Mouse (Mus musculus): ENCODE measurements around the gene Smim14. TPM values are rescaled to one million over a fixed set of nuclear protein-coding genes. Genes with fewer than 3 reads are reported as not detected.

The Smim14 gene
- polyA plus RNA-seq, 1 experiment from 2014 or later, result 144 TPM

DNA sequence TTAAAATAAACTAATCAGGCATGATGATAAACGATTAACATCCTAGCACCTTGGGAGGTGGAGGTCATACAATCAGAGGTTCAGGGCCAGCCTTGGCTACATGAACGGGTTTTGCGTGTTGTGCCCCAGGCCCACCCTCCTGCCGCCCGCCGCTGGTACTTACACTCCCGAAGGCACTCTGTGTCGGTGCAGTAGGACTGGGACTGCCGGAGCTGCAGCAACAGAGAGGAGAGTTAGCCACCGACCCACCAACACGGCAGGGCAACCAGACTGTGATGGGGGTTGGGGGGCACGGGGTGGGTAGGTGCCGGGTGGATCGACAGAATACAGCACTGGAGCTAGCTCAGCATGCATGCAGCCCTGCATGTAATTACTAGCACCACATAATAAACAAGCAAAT lies 76.6 kb downstream of the Smim14 start:
- Histone ChIP-seq H3K27ac (replicated peaks in 1 of 2; ENCODE audit: control insufficient read depth in 1 of 2, insufficient read depth in 1 of 2, low read depth in 2 of 2, low read length in 2 of 2) (peak overlapping the region; percentile 81 to 86; a peak in 3 of 4 replicates), H3K9ac (ENCODE audit: low read length) (no peak overlapping the region; the same call in 1 of the 2 replicates), H3K36me3 (ENCODE audit: control insufficient read depth, insufficient read depth, low read length) (peaks cover 13% of the 10 kb centered on the region), H3K4me1 (ENCODE audit: control insufficient read depth in 2 of 2, insufficient read depth in 2 of 2, low read length in 2 of 2) (peaks cover 20 to 50% of the 10 kb centered on the region in 2 experiments), H3K4me2 (ENCODE audit: low read length) (no peak overlapping the region), H3K27me3 (ENCODE audit: control insufficient read depth, insufficient read depth, low read length) (no peaks in the 10 kb centered on the region), H3K4me3 (ENCODE audit: control insufficient read depth in 1 of 2, insufficient read depth in 1 of 2, low read depth in 1 of 2, low read length in 2 of 2) (no peak overlapping the region), H3K9me3 (ENCODE audit: control insufficient read depth, low read length) (no peaks in the 10 kb centered on the region)
- ATAC-seq (ENCODE audit: insufficient number of reproducible peaks, insufficient read depth, low FRiP score, low read depth), result no peak
- 87% methylated on average over 14 of the region's 14 CpGs for WGBS

DNA sequence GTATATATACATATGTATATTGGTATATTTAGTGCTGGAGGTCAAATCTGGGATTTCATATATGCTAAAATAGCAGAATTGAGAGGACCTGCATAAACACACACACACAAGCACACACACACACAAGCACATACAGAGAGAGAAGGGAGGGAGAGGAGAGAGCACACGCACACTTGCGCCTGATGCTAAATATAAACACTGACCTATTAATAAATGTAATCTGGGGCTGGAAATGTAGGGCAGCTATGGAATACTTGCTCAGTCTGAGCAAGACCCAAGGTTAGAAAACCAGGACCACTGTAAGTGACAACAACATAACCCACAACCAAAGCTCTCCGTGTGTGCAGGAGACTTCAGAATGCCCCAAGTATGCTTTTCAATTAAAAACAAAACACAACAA lies 77.5 kb downstream of the Smim14 start:
- H3K36me3 ChIP-seq (ENCODE audit: control insufficient read depth, insufficient read depth, low read length), result peaks cover 8% of the 10 kb centered on the region; the same call in 1 of the 2 replicates
- H3K27ac ChIP-seq (replicated peaks in 1 of 2; ENCODE audit: control insufficient read depth in 1 of 2, insufficient read depth in 1 of 2, low read depth in 2 of 2, low read length in 2 of 2), result peak overlapping the region; percentile 81 to 86
- no peaks in the 10 kb centered on the region for H3K27me3 ChIP-seq (ENCODE audit: control insufficient read depth, insufficient read depth, low read length)
- peak overlapping the region; percentile 29 for H3K4me2 ChIP-seq (ENCODE audit: low read length)
- peaks cover 27 to 59% of the 10 kb centered on the region in 2 experiments for H3K4me1 ChIP-seq (ENCODE audit: control insufficient read depth in 2 of 2, insufficient read depth in 2 of 2, low read length in 2 of 2)
- no peaks in the 10 kb centered on the region for H3K9me3 ChIP-seq (ENCODE audit: control insufficient read depth, low read length)
- H3K4me3 ChIP-seq (ENCODE audit: control insufficient read depth in 1 of 2, insufficient read depth in 1 of 2, low read depth in 1 of 2, low read length in 2 of 2), result no peak overlapping the region
- peak overlapping the region; percentile 3 for H3K9ac ChIP-seq (ENCODE audit: low read length)
- WGBS, result 21% methylated on average over 3 of the region's 3 CpGs
- ATAC-seq (ENCODE audit: insufficient number of reproducible peaks, insufficient read depth, low FRiP score, low read depth), result 0 out of 2 replicates have a peak, but pooled peaks have one; percentile 41

DNA sequence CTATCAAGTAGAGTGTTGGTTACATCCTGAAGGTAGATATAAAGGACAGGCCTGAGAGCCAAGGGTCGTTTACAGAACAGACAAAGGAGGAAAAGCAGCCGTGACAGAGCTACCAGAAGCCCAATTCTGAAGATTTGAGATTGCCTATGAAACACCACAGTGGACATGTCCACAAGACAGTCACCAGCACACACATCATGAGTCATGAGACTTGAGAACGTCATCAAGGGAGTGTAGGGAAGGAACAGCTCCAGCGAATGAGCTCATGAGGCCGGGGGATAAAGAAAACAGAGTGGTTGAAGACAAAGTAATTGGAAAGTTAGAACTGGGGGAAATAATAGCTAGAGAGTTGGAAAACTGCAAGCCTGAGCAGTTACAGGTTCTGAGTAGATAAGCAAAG lies 79.1 kb downstream of the Smim14 start:
- Histone ChIP-seq H3K9ac (ENCODE audit: low read length) (no peak overlapping the region; the same call in 1 of the 2 replicates), H3K9me3 (ENCODE audit: control insufficient read depth, low read length) (no peaks in the 10 kb centered on the region)
- 23% methylated on average over 5 of the region's 5 CpGs for WGBS

DNA sequence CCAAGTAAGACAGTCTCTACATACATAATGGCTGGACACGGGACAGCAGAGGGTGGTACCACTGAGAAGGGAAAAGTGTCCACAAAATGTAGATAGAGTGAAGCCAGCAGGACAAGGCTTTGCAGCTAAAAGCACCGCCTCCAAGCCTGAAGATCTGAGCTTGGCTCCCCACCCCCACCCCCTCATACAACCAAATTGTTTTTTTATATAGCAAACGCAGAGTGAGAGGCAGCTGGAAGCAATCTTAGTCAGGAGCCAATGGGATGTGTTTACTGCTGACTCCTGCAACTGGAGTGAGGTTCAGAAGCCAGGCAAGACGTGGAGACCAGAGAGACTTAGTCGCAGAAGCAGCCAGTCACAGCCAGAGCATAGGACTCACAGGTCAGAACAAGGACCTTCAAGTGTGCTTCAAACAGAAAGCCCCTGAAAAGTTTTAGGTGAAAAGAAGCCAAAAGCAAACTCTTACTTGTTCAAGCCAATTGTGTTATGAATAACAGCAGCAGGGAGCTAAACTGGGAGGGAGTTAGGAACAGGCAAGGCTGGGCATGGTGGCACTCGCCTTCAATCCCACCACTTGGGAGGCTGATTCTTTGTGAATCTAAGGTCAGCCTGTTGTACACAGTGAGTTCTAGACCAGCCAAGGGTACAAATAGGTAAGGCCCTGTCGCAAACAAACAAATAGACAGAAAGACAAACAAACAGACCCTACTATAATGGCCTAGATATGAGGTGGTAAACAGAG lies 79.7 kb downstream of the Smim14 start:
- peaks cover 27 to 61% of the 10 kb centered on the region in 2 experiments for H3K4me1 ChIP-seq (ENCODE audit: control insufficient read depth in 2 of 2, insufficient read depth in 2 of 2, low read length in 2 of 2)
- peaks cover 24% of the 10 kb centered on the region for H3K36me3 ChIP-seq (ENCODE audit: control insufficient read depth, insufficient read depth, low read length)
- H3K9ac ChIP-seq (ENCODE audit: low read length), result no peak overlapping the region; the same call in 1 of the 2 replicates
- no peak overlapping the region for H3K4me2 ChIP-seq (ENCODE audit: low read length)
- H3K4me3 ChIP-seq (ENCODE audit: control insufficient read depth in 1 of 2, insufficient read depth in 1 of 2, low read depth in 1 of 2, low read length in 2 of 2), result no peak overlapping the region
- H3K27me3 ChIP-seq (ENCODE audit: control insufficient read depth, insufficient read depth, low read length), result no peaks in the 10 kb centered on the region
- H3K9me3 ChIP-seq (ENCODE audit: control insufficient read depth, low read length), result no peaks in the 10 kb centered on the region
- WGBS, result 57% methylated on average over 7 of the region's 7 CpGs
- no peak for ATAC-seq (ENCODE audit: insufficient number of reproducible peaks, insufficient read depth, low FRiP score, low read depth)
- peak overlapping the region; percentile 68 to 71 for H3K27ac ChIP-seq (replicated peaks in 1 of 2; ENCODE audit: control insufficient read depth in 1 of 2, insufficient read depth in 1 of 2, low read depth in 2 of 2, low read length in 2 of 2)

More for the DNA sequence above, 79.1 kb downstream of the Smim14 start:
- Histone ChIP-seq H3K27ac (replicated peaks in 1 of 2; ENCODE audit: control insufficient read depth in 1 of 2, insufficient read depth in 1 of 2, low read depth in 2 of 2, low read length in 2 of 2) (peak overlapping the region; percentile 68 to 71), H3K4me1 (ENCODE audit: control insufficient read depth in 2 of 2, insufficient read depth in 2 of 2, low read length in 2 of 2) (peaks cover 27 to 61% of the 10 kb centered on the region in 2 experiments), H3K4me2 (ENCODE audit: low read length) (no peak overlapping the region), H3K4me3 (ENCODE audit: control insufficient read depth in 1 of 2, insufficient read depth in 1 of 2, low read depth in 1 of 2, low read length in 2 of 2) (no peak overlapping the region), H3K27me3 (ENCODE audit: control insufficient read depth, insufficient read depth, low read length) (no peaks in the 10 kb centered on the region), H3K36me3 (ENCODE audit: control insufficient read depth, insufficient read depth, low read length) (peaks cover 18% of the 10 kb centered on the region; the same call in 1 of the 2 replicates)
- ATAC-seq (ENCODE audit: insufficient number of reproducible peaks, insufficient read depth, low FRiP score, low read depth), result peak; percentile 47; the same call in 1 of the 2 replicates

DNA sequence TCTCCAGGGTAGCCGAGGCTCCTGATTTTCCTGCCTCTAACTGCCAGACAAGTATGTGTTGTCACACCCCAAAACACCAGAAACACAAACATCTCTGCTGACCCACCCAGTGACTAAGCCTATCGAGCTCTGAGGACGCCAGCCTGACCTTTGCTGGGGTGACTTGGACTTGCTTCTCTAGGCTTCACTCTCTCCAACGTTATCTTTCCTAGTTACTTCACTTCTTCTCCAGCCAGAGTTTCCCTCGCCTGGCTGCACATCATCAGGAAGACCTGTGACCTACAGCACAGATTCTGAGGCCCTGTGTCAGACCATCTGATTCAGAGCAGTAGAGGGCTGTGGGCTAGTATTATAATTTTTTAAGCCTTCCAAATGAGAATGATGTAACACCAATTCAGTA lies 82.2 kb downstream of the Smim14 start:
- Histone ChIP-seq H3K4me2 (ENCODE audit: low read length) (no peak overlapping the region), H3K4me3 (ENCODE audit: control insufficient read depth in 1 of 2, insufficient read depth in 1 of 2, low read depth in 1 of 2, low read length in 2 of 2) (no peak overlapping the region), H3K4me1 (ENCODE audit: control insufficient read depth in 2 of 2, insufficient read depth in 2 of 2, low read length in 2 of 2) (peaks cover 27 to 51% of the 10 kb centered on the region in 2 experiments), H3K27ac (replicated peaks in 1 of 2; ENCODE audit: control insufficient read depth in 1 of 2, insufficient read depth in 1 of 2, low read depth in 2 of 2, low read length in 2 of 2) (peak overlapping the region; percentile 43 to 64), H3K9me3 (ENCODE audit: control insufficient read depth, low read length) (no peaks in the 10 kb centered on the region), H3K27me3 (ENCODE audit: control insufficient read depth, insufficient read depth, low read length) (no peaks in the 10 kb centered on the region), H3K36me3 (ENCODE audit: control insufficient read depth, insufficient read depth, low read length) (peaks cover 44% of the 10 kb centered on the region), H3K9ac (ENCODE audit: low read length) (0 out of 2 replicates have a peak overlapping the region, but pooled peaks have one; percentile 6)
- no peak for ATAC-seq (ENCODE audit: insufficient number of reproducible peaks, insufficient read depth, low FRiP score, low read depth)
- WGBS, result 18% methylated on average over 5 of the region's 5 CpGs

DNA sequence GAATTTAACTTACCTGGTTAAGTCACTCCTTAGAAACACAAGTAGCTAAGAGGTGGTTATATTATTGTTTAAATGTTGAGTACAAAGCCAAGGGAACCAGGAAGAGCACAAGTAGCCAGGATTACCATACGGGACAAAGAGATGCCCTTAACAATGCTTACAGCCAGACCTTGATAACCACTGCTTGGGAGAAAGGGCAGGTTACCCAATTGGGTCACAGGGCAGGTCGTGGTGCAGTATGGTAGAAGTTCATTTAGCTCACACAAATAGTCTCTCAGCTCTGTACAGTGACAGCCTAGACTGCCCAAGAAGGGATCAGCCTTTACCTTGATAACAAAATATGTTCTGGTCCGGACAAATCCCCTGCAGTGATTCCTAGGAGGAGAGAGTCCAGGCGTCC lies 88.0 kb downstream of the Smim14 start:
- no peak overlapping the region for H3K27ac ChIP-seq (replicated peaks in 1 of 2; ENCODE audit: control insufficient read depth in 1 of 2, insufficient read depth in 1 of 2, low read depth in 2 of 2, low read length in 2 of 2)
- H3K27me3 ChIP-seq (ENCODE audit: control insufficient read depth, insufficient read depth, low read length), result no peaks in the 10 kb centered on the region
- no peak overlapping the region for H3K9ac ChIP-seq (ENCODE audit: low read length)
- ATAC-seq (ENCODE audit: insufficient number of reproducible peaks, insufficient read depth, low FRiP score, low read depth), result no peak
- H3K36me3 ChIP-seq (ENCODE audit: control insufficient read depth, insufficient read depth, low read length), result peaks cover 57% of the 10 kb centered on the region
- WGBS, result 75% methylated on average over 4 of the region's 4 CpGs
- H3K4me2 ChIP-seq (ENCODE audit: low read length), result no peak overlapping the region
- no peaks in the 10 kb centered on the region for H3K9me3 ChIP-seq (ENCODE audit: control insufficient read depth, low read length)
- no peak overlapping the region for H3K4me3 ChIP-seq (ENCODE audit: control insufficient read depth in 1 of 2, insufficient read depth in 1 of 2, low read depth in 1 of 2, low read length in 2 of 2)
- H3K4me1 ChIP-seq (ENCODE audit: control insufficient read depth in 2 of 2, insufficient read depth in 2 of 2, low read length in 2 of 2), result peaks cover 3 to 8% of the 10 kb centered on the region in 2 experiments; a peak in 1 of 4 replicates

DNA sequence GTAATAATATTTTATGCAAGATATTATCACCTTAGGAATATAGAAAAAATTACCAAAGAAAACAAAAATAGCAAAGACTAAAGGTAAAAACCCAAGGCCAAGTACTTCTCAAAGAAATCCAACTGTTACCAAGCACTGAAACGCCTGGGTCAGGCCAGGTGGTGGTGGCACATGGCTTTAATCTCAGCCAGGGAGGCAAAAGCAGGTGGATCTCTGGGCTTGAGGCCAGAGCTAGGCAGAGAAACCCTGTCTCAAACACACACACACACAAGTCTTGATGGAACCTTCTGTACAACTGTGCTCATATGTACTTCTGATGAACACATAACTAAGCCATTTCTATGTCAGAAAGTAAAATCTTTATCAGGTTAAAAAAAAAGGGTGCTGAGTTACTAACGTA lies 89.2 kb downstream of the Smim14 start:
- Histone ChIP-seq H3K4me1 (ENCODE audit: control insufficient read depth in 2 of 2, insufficient read depth in 2 of 2, low read length in 2 of 2) (peaks cover 5 to 12% of the 10 kb centered on the region in 2 experiments; a peak in 3 of 4 replicates), H3K9ac (ENCODE audit: low read length) (no peak overlapping the region), H3K27me3 (ENCODE audit: control insufficient read depth, insufficient read depth, low read length) (no peaks in the 10 kb centered on the region), H3K9me3 (ENCODE audit: control insufficient read depth, low read length) (no peaks in the 10 kb centered on the region), H3K36me3 (ENCODE audit: control insufficient read depth, insufficient read depth, low read length) (peaks cover 51% of the 10 kb centered on the region), H3K27ac (replicated peaks in 1 of 2; ENCODE audit: control insufficient read depth in 1 of 2, insufficient read depth in 1 of 2, low read depth in 2 of 2, low read length in 2 of 2) (no peak overlapping the region), H3K4me3 (ENCODE audit: control insufficient read depth in 1 of 2, insufficient read depth in 1 of 2, low read depth in 1 of 2, low read length in 2 of 2) (no peak overlapping the region), H3K4me2 (ENCODE audit: low read length) (no peak overlapping the region)
- WGBS, result 78% methylated on average over 2 of the region's 2 CpGs
- no peak for ATAC-seq (ENCODE audit: insufficient number of reproducible peaks, insufficient read depth, low FRiP score, low read depth)
